Mouse (Mus musculus) lung, postnatal 0 days (tissue): Measurements from ENCODE around the gene Cenpt.

Source experiments
- CTCF ChIP-seq: IDR thresholded peaks from 2 replicates; pipeline ENCODE4 v1.5.1; 2016; ENCODE audit warnings: antibody characterized with exemption, mild to moderate bottlenecking
- EP300 ChIP-seq: IDR thresholded peaks from 2 replicates; pipeline ENCODE4 v1.6.1; 2016; ENCODE audit warnings: antibody characterized with exemption, mild to moderate bottlenecking, control low read depth

GRCm38 (mm10) chr8:105853178-105853577 lies at the start of gene Cenpt:
- TF ChIP-seq CTCF (no peak), EP300 (no peak)
